Mouse (Mus musculus) gonadal fat pad, adult 2 months (tissue): Measurements from ENCODE around the gene Vmn1r220. TPM values are rescaled to one million over a fixed set of nuclear protein-coding genes. Genes with fewer than 3 reads are reported as not detected.
"Not testable (repeated sequence)": the region's sequence is repeated elsewhere in the genome, so short reads cannot be mapped to it uniquely, and the experiment has no call there.

ENCODE experiments used
- DNase-seq: peaks from one replicate; pipeline ENCODE4 v3.0.0-alpha.2; 2012; ENCODE audit warnings: low read depth
- polyA plus RNA-seq: library from polyadenylated mRNA; depleted of rRNA; stranded (reverse); fragments of >200 nt; gene quantifications from 2 replicates; pipeline ENCODE4 v1.2.3, GENCODE M21; 2012; rRNA removed

The Vmn1r220 gene
- not detected in 2 replicates for polyA plus RNA-seq

GRCm38 (mm10) chr13:23187875-23188274 lies at the start of gene Vmn1r220:
TSS of gene Vmn1r220 (minus strand) at chr13:23187975.
- no peak for DNase-seq

DNA sequence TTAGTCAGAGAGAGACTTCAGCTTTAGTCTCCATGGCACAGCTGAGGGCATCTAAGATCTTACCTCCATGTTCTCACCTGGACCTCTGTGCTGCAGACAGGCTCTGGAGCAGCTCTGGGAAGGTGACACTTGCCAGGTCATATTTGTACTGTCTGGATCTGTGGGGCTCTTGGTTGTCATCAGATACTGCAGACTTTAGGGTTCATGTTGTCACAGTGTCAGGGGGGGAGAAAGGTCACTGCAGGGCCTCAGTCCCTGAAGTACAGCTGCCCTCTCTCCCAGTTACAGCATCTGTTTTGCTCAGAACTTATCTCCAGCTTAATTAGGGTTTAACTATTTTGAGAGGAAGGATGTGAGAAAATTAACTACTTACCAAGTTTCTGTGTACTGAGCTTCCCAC lies 48.1 kb upstream of the Vmn1r220 start, which contains the start of gene Vmn1r222:
Gene Vmn1r222 (minus strand): TSS at position 101 of the 400 bp plus-strand sequence.
- not testable (repeated sequence) for DNase-seq

GRCm38 (mm10) chr13:23213827-23214226 lies 26.1 kb upstream of the Vmn1r220 start, which contains the start of gene Vmn1r221:
TSS of gene Vmn1r221 (plus strand) at chr13:23214127.
- DNase-seq, result not testable (repeated sequence)

DNA sequence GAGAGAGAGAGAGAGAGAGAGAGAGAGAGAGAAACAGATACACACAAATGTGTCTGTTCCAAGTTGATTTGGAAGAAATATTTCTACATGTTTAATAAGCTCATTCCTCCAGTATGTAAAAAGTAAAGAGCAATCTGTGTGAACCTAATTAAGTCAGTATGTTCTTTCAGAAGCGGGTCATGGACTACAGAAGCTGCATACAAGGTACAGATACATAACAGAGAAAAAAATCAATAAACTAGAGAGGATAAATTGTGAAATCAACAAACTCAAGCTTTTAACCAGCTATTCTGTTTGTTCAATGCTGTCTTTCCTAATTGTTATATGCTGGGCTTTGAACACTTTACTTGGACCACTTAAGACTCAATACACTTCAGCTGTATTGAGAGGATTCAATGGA lies 16.1 kb upstream of the Vmn1r220 start:
- DNase-seq, result not testable (repeated sequence)

DNA sequence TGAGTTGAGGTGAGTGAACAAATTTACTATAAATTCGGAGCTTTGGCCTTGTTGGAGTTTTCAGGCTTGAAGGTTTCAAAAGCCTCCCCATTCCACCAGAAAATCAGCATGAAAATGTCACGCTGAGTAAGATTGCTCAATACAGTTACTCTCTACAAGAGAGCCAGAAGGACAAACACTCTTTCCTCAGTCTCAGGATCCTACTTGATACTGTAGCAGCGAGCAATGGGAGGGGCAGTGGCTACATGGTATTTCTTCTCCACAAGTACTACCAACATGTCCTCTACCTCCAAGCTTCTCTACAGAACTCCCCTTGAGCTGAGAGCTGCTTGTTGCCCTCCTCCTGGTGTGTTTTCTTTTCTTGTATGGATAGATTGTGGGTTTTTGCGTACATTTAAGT lies 21.3 kb downstream of the Vmn1r220 start:
- not testable (repeated sequence) for DNase-seq

GRCm38 (mm10) chr13:23159012-23159411 lies 28.8 kb downstream of the Vmn1r220 start, which contains the start of gene Vmn1r219:
TSS of gene Vmn1r219 (plus strand) at chr13:23159312.
- no peak for DNase-seq

GRCm38 (mm10) chr13:23157848-23158247 lies 29.9 kb downstream of the Vmn1r220 start:
- no peak for DNase-seq

DNA sequence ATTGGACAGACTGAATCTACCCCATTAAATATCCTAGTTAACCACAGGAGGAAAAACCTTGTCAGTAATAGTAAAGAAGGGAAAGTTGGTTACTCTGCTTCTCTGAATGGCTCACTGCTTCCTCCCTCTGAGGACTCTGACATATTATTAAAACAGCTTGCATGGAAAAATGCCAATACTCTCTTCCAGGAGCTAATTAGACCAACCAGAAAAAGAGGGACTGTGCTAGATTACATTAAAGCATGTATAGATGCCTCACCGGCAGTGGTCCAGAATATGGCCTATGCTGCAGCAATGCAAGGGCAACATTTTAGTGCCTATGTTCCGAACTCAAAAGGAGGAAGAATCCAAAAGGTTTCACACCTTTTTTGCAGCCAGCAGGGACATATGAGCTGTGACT lies 48.9 kb downstream of the Vmn1r220 start:
- no peak for DNase-seq

DNA sequence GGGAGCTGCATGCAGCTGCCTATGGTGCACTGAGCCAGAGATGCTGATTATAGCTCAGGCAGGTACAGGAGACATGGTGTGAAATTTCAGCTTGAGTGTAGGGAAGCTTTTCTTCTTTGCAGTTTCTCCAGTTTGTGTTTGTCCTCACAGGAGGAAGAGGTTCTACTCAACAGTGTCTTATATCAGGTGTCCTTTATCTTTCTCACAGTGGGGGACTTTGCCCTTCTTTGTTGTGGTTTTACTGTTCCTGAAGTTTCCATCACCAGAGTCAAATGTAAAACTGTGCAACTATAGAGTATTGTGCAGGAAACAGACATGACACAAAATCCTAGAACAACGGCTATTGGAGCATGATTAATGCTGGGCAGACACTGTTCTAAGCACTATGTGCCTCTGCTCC lies 54.3 kb downstream of the Vmn1r220 start:
- DNase-seq, result no peak

DNA sequence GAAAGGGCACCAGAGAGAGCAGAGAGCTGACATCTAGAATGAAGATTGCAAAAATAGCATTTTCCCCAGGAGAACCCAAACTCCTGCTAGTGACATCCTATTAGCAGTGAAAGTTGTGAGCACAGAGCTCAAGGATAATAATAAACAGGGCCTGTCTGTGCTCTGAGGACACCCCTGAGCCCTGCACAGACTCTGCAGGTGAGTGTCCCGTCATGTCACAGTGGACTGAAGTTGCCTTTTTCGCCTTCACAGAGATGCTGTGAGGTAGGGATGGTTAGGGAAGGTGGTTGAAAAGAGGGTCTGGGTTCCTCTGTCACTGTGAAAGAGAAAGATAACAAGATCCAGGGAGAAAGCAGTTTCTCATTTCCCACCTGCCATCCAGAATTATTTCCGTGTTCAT lies 54.7 kb downstream of the Vmn1r220 start, which contains the start of gene Vmn1r218:
Gene Vmn1r218 (plus strand): TSS at position 57 of the 400 bp plus-strand sequence.
- no peak for DNase-seq

Other genes with a start within 250 kb of the Vmn1r220 start
- gene Vmn1r213, start 180.3 kb downstream of the Vmn1r220 start, polyA plus RNA-seq, result not detected in 2 replicates
- gene Vmn1r214, start 157.6 kb downstream of the Vmn1r220 start, polyA plus RNA-seq, result not detected in 2 replicates
- not detected in 2 replicates for gene Vmn1r215, start 120.0 kb downstream of the Vmn1r220 start, polyA plus RNA-seq
- not detected in 2 replicates for gene Vmn1r217, start 69.7 kb downstream of the Vmn1r220 start, polyA plus RNA-seq
- gene Vmn1r218, start 54.8 kb downstream of the Vmn1r220 start, polyA plus RNA-seq, result not detected in 2 replicates
- gene Vmn1r219, start 28.7 kb downstream of the Vmn1r220 start, polyA plus RNA-seq, result not detected in 2 replicates
- gene Vmn1r221, start 26.2 kb upstream of the Vmn1r220 start, polyA plus RNA-seq, result not detected in 2 replicates
- gene Vmn1r222, start 48.0 kb upstream of the Vmn1r220 start, polyA plus RNA-seq, result not detected in 2 replicates
- gene Vmn1r223, start 59.2 kb upstream of the Vmn1r220 start, polyA plus RNA-seq, result not detected in 2 replicates
- 2.6 and 2.9 TPM in 2 replicates for gene Zfp322a, start 181.2 kb upstream of the Vmn1r220 start, polyA plus RNA-seq
- 3.8 and 3.9 TPM in 2 replicates for gene Abt1, start 235.9 kb upstream of the Vmn1r220 start, polyA plus RNA-seq